Mouse (Mus musculus): ENCODE measurements at regions not wholly inside any gene's neighbourhood (a gene's known extent, or its start where the extent isn't known, plus 50 kb on each side); places are given as distances from the start of the nearest gene placed in this dataset.

DNA sequence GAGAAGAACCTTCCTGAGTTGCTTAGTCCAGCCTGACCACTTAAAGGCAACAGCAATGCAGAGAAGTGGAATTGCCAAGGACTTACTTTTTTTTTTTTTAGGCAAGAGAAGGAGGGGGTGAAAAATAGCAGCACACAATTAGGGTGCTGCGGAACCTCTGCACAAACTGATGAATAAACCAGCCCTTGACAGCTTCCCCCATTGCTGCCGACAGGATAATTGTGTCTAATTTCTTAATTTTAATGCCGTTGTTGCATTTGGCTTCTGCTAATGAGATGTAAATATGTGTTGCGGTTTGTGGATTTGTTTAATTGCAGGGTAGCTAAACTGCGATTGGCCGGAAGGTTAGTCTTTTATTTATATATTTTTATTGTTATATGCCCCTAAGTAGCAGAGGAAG is 157.5 kb upstream of the B3gat1 start:
- DNase-seq: no peak

DNA sequence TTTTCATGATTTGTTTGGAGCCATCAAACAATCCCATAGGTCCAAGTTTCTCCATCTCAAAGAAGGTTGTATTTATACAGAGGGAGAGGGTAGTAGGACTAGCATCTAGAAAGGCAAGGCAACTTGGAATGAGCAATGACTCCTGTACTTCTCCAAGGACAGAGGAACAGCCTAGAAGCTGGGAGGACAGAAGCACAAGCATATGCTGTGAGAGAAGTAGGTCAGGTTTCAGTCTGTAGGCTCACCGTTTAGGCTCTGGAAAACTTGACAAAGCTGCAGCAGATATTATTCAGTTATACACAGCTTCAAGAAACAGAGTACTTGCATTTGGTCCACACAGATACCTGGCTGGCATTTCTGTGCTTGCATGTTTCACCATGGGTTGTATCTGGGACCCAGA is 131.5 kb upstream of the B3gat1 start:
- DNase-seq: no peak

DNA sequence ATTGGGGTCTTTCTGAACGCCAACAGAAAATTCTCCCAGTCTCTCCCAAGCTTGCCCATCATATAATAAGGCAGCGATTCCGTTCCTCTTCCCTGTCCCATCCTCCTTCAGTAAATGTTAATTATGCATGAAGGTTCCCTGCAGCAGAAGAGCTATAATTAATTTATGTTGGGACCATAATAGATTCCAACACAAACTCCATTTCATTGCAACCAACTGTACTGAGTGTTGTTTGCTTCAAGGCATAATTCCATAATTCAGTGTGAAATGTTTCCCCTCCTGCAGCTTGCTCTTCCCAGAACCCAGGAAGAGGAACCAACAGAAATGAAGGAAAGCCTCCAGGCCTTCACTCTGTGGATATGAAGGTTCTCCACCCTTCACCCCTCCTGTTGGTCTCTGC is 129.0 kb upstream of the B3gat1 start:
- DNase-seq: no peak

DNA sequence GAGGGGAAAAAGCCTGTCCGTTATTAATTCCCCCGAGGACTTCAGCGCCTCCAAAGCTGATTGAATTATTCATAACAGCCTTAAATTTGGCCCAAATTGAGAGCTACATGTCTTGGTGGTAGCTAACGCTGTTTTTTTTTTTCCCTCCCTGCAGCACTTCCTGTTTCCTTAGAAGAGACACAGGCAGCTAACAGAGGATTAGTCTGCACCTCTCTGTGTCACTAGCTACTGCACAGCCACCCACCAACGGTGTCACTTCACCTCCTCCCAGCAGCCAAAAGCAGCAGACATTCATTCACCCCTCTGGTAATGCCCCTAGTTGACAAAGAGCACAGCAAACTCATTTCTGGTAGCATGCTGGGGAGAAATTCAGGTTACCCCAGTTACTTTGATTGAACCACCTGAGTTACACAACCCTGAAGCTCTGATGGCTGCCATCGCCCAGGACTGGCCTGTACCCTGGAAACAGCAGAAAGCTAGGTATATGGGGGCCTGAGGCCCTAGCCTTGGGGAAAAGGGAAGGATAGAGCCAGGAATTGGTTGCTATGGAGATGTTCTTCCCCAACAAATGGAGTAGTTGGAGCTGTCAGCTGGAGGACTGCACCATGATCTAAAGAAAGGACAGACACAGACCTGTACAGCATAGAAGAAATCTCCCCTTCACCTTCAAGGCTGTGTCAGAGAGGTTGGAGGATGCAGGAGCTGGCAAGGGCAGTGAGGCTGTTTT is 121.7 kb upstream of the B3gat1 start:
- DNase-seq: peak in 1 of 2 experiments; percentile 19

DNA sequence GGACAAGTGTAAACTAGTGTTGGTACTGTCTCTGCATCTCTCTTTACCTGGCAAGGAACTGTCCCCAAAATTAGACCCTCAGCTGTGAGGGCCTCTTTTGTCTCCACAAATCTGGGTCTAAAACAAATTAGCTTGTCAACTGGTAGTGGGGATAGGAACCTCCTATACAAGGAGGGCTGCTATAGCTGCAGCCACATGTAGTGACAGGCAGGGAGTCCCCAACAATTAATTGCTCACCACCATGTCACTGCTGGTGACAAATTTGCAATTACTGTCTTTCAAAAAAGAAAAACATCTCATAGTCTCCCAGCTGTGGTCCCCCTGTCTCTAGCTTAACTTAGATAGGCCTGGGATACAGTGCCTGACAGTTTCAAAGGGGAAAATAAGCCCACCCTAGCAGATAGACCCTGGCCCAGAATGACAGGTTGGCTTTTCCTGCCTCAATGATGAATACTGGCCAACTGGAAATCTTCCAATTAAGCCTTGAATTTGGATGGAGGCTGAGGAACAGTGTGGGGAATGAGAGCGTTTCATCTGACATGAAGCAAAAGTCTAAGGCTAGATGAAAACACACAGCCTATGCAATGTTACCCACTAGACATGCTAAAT is 110.6 kb upstream of the B3gat1 start:
- DNase-seq: no peak

DNA sequence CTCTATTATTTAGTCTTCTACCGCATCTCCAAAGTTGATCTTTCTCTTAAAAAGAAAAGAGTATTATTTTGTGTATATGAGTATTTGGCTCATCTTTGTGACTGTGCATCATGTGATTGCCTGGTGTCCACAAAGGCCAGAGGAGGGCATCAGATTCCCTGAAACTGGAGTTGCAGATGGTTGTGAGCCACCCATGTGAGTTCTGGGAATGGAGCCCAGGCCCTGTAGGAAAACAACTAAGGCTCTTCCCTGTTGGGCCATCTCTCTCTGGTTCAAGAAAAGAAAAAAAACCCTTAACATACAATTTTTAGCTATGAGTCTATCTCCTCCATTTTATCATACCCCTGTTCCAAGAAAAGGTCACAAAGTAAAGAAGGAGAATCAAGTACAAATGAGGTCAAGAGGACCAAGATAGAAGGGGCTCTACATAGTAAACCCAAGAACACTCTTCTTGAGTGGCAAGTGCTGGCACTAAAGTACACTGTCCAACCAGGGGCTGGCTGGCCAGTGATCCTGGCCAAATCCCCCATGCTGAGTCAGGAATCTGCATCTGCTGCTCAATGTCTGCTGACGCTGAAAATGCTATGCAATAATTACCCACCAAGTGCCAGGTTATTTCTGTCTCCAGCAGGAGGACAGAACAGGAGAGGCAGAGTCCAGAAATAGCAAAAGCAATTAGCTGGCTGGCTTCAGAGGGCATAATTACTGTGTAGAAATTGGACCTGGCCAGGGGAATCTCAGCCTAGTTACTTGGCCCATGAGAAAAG is 108.2 kb upstream of the B3gat1 start:
- DNase-seq: no peak

DNA sequence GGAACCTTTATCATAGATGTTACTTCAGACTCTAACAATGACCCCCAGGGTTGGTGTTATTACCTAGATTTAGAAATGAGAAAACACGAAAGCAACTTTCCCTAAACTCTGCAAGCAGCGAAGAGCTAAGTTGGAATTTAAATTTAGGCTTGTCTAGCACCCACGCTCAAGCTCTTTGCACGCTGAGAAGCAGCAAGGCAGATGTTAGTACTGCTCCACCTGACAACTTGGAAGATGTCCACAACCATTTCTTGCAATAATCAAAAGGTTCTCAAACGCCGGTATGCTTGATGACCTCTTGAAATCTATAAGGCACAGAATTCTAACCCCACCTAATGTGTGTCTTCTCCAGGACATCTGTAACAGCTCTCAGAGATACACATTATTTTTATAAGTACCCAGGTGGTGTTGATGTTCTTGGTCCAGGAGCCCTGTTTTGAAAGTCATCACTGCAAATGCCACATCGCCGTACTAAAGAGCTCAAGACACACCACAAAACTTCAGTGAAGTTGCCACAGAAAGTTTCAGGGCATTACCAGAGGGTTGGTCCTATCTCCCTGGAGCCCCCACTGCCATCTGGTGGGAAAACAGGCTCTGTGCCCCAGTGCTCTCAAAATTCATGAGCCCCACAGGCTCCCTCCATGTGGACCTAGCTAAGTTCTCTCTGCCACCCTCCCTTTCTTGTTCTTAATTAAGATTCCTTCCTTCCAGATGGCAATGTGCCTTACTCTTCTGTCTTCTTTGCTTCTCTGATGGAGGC is 100.5 kb upstream of the B3gat1 start:
- DNase-seq: peak in 1 of 2 experiments; percentile 29

DNA sequence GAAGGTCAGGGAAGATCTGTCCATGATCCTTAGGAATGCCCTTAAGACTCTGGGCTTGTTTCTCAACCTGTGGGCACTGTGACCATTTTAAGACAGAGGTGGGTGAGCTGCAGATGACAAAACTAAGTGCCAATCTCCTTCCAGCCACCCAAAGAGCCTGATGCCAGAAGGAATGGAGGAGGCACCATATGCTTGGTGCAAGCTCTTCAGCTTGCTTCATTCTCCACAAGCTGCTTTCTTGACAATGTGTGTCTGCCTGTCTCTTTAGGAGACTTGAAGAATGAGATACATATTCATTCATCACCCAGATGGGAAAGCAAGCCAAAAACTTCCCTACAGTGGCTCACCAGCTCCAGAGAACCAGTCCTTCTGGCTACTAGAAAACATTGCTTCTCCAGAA is 98.3 kb upstream of the B3gat1 start:
- DNase-seq: peak; percentile 47 to 53

DNA sequence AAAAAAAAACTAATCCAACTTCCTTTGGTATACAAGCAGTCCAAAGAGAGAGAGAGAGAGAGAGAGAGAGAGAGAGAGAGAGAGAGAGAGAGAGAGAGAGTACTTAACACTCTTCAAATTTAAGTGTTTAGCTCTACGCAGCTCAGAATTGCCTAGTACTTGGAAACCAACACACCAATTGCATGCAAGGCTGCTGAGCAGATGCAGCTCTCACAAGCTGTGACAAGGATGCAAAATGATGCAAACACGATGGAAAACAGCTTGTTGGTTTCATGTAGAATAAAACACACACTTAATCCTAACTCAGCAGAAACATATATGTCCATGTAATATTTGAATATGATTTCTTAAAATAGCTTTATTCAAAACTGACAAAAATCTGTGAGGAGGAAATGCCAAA is 94.9 kb upstream of the B3gat1 start:
- DNase-seq: no peak

DNA sequence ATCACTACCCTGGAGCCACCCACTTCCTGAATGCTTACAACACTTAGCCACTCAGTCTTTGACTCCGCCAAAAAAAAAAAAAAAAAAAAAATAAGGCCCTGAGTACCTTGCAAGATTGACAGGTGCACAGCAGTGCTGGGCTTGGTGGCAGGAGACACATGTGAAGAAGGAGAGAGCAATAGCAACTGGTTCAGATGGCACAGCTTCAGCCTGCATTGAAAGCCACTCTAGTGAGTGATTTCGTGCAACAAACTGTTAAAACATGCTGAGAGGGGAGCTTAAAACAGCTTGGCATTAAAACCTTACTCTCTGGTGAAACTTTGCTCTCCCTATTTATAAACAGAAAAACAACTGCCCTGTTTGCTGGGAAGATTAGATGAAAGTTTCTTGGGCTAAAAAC is 91.2 kb upstream of the B3gat1 start:
- no peak for DNase-seq

DNA sequence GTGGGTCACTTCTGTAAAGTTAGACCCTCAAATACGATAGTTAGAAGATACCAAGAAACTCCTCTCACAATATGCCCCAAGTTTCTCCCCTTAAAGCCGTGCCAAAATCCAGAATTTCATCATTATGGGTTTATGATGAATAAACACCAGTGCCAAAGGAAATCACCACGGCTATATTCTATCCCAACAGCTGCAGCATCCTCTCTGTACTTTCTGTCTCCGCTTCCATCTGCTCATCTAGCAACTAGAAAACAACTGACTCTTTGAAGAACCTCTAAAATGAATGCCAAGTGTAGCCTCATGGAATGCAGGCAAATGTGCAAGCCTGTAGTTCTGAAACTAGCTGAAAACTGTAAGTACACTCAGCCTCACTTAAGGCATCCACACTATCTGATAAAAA is 90.7 kb upstream of the B3gat1 start:
- no peak for DNase-seq

DNA sequence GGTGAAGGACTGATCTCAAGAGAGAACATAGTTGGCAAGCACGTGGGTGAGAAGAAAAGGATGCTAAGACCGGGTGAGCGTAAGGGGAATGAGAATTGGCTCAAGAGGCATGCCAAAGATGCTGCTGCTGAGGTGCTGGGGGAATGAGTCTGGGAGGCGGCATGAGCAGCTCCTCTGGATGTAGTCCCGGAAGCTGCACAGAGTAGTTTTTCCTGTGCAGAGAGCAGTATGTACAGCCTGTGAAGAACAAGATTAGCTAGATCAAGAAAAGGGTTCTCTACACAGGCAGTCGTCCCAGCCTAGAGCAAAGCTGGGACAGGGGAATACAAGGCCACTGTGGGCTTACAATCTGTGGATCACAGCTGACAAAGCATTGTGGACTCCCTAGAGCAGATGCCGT is 84.0 kb upstream of the B3gat1 start:
- DNase-seq: no peak

DNA sequence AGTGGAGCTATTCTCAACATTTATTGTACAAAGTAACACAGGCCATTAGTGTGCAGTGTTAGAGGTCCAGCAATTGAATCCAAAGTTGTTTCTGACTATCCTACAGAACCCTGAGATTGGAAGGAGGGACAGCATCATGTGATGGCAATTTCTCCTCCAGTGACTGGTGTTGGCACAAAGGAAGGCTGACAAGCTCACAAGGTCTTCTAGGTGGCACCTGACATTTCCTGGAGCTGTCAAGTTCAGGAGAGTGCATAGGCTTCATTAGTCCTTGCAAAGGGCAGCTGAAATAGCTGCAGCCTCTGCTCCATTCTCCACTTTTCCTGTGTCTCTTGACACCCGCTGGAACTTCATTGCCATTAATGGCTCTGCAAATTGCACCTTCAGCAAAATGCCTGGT is 80.6 kb upstream of the B3gat1 start:
- no peak for DNase-seq

DNA sequence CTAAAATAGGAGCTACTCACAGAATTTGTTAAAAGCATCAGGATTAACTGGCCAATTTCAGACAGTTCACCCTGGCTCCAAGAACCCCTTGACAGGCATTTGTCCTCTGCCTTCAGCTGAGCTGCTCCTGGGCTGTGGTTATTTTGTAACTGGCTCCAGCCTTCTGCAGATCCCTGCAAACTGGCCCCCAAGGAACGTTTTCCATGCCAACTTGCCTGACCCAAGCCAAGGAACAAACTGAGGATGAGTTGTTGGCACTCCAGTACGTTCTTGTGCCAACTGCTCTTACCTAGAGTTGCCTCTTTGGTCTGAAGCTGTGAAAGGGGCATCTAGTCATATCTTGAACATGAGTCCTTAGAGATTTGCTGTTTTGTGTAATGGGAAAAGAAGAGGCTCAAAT is 74.2 kb upstream of the B3gat1 start:
- no peak for DNase-seq

DNA sequence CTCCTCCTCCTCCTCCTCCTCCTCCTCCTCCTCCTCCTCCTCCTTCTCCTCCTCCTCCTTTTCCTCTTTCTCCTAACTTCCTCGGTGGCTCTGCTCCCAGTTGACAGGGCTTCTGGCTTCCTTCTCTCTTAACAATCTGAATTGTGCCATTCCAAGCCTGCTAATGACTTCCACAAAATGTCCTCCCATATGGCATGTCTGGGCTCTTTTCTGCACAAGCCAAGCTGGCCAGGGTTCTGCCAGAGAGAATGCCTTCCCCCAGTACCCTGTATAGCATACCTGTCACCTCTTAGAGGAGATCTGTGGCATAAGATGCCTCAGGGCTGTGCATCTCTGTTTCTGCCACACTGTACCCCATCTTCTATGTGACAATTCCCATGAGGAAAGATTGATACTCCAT is 70.0 kb upstream of the B3gat1 start:
- DNase-seq: peak; percentile 18

DNA sequence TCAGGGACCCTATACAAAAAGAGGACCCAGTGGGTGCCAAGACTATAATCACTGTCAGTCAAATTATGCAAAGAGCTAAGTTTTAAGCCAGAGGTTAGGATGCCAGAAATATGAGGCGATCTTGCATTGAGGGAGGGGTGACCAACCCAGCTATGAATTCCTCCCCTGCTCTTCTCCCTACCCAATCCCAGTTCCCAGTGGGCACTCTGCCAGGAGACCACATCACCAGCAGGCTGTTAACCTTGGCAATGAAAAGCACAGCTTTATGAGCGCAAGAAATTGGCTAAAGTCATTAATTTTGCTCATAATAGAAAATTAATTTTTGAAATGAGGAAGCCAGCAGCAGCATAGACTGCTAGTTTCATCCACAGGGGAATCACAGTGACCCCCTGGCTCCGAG is 65.7 kb upstream of the B3gat1 start:
- no peak for DNase-seq

DNA sequence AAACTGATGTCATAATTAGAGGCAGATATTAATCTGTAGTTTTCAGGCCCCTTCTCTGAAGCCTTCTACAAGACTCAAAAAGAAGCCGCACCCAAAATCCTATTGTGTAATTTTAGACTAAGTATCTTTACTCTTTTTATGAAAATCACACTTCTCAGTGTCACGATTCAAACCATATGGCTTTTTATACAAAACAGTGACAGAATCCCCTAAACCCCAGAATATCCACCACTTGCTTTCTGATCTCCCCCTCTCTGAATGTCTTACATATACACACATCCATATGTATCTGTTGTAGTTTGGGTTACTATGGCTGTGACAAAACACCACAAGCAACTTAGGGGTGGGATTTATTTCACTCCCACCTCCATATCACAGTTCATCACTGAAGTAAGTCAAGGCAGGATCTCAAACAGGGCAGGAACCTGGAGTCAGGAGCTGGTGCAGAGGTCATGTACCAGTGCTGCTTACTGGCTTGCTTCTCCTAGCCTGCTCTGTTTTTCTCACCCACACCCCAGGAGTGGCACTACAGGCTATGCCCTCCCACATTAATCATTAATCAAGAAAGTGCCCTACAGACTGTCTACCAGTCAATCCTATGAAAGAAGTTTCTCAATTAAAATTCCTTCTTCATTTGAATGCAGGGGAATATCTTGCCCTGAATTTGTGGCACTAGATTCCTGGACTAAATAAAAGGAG is 59.3 kb upstream of the B3gat1 start:
- DNase-seq: no peak

DNA sequence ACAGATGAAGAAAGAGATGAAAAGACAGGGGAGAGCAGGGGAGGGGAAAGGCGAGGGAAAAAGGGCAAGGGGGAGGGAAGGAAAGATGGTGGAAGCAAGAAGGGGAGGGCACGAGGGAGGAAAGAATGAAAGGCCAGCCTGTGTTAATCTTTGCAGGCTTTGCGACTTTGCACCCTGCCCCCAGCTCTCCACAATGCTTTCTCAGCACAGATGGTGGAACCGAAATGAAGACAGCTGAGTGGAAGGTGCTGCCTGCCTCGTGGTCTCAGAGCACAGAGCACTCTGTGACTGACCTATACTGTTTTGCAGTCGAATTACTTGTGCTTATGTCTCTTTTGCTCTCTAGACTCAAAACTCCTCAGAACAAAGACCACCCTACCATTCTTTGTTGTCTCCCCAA is 55.2 kb upstream of the B3gat1 start:
- no peak for DNase-seq

DNA sequence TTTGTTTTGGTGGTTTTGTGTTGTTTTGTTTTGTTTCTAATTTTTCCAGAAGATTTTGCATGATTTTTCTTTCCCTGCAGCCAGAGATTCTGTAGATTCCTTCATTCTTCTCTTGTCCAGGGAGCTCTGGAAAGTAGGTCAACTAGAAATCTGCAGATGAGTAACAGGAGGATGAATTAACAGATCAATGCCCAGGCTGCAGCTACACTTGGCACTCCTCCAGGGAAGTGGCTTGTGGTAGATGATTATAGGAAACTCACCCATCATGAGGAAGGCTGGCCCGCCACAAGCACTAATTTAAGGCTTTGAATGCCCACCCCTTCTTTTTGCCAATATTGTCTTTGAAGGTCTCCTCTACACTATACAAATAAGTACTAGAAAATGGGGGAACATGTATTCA is 52.0 kb upstream of the B3gat1 start:
- DNase-seq: no peak

All from layer of hippocampus, postnatal 36 days (tissue).